Mouse (Mus musculus): Measurements from ENCODE around the gene 1700025G04Rik.

DNA sequence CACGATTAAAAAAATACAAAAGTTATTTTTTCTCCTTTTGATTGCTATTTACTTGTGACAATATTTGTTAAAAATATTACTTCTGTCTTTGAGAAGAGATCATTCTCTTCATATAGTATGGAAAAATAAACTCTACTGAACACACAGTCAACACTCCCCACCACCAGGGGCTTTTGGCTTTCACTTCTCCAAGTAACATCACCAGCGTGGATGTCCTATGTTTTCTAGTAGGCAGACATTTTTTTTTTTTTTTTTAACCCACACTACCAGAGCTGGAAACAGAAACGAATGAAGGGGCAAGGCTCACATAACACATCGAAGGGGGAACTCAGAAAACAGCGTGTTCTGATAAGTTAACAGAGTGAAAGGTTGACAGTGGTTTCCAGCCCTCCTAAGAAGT is 197.9 kb downstream of the 1700025G04Rik start:
- no peak for TF ChIP-seq POLR2A (IDR thresholded peaks at IDR 0.05; ENCODE audit: low read depth, low read length)
- no peak for TF ChIP-seq CTCF (conservative IDR thresholded peaks at IDR 0.05; ENCODE audit: insufficient read depth, insufficient read length, low read depth, low read length)
